Mouse (Mus musculus): ENCODE results near the gene Esrra.
A peak's percentile ranks its signal among the peaks of the same experiment; 100 is the strongest.

The Esrra gene

GRCm38 (mm10) chr19:6920741-6921636 is 624 bp downstream of the Esrra start:
- no peak for DNase-seq (ENCODE audit: inconsistent ontology term)

GRCm38 (mm10) chr19:6919876-6920740 is 1.5 kb downstream of the Esrra start:
- DNase-seq (ENCODE audit: inconsistent ontology term): no peak

- DNase-seq (ENCODE audit: inconsistent ontology term): no peak
These were observed 2.2 kb downstream of the Esrra start for GRCm38 (mm10) chr19:6919431-6919830.

GRCm38 (mm10) chr19:6918321-6918720 is 3.3 kb downstream of the Esrra start:
- no peak for DNase-seq (ENCODE audit: inconsistent ontology term)

- no peak for DNase-seq (ENCODE audit: inconsistent ontology term)
These were observed 5.1 kb downstream of the Esrra start for GRCm38 (mm10) chr19:6916496-6916895.

- DNase-seq (ENCODE audit: inconsistent ontology term): no peak
These were observed 6.3 kb downstream of the Esrra start for GRCm38 (mm10) chr19:6915276-6915675.

- DNase-seq (ENCODE audit: inconsistent ontology term): no peak
These were observed 7.1 kb downstream of the Esrra start for GRCm38 (mm10) chr19:6914540-6914939.

GRCm38 (mm10) chr19:6913991-6914390 is 7.6 kb downstream of the Esrra start:
- DNase-seq (ENCODE audit: inconsistent ontology term): no peak

GRCm38 (mm10) chr19:6913036-6913435 is 8.6 kb downstream of the Esrra start:
- no peak for DNase-seq (ENCODE audit: inconsistent ontology term)

- DNase-seq (ENCODE audit: inconsistent ontology term): no peak
These were observed 9.2 kb downstream of the Esrra start for GRCm38 (mm10) chr19:6912205-6912970.

- DNase-seq (ENCODE audit: inconsistent ontology term): no peak
These were observed 10.2 kb downstream of the Esrra start for GRCm38 (mm10) chr19:6911101-6912074.

- DNase-seq (ENCODE audit: inconsistent ontology term): peak; percentile 72
These were observed 11.3 kb downstream of the Esrra start for GRCm38 (mm10) chr19:6910306-6910705.

- DNase-seq (ENCODE audit: inconsistent ontology term): peak; percentile 97
These were observed 11.9 kb downstream of the Esrra start, which contains the start of the genes Trmt112 and Prdx5 for GRCm38 (mm10) chr19:6909507-6910289. Gene Trmt112, plus strand, starts transcription at chr19:6909698. Gene Prdx5, minus strand, starts transcription at chr19:6910106.

GRCm38 (mm10) chr19:6909021-6909420 is 12.6 kb downstream of the Esrra start:
- peak; percentile 68 for DNase-seq (ENCODE audit: inconsistent ontology term)

- DNase-seq (ENCODE audit: inconsistent ontology term): no peak
These were observed 13.6 kb downstream of the Esrra start for GRCm38 (mm10) chr19:6907811-6908540.

GRCm38 (mm10) chr19:6907094-6907493 is 14.5 kb downstream of the Esrra start:
- no peak for DNase-seq (ENCODE audit: inconsistent ontology term)

- no peak for DNase-seq (ENCODE audit: inconsistent ontology term)
These were observed 15.4 kb downstream of the Esrra start for GRCm38 (mm10) chr19:6906199-6906598.

GRCm38 (mm10) chr19:6905498-6906159 is 16.0 kb downstream of the Esrra start:
- DNase-seq (ENCODE audit: inconsistent ontology term): no peak
